Mouse (Mus musculus): ENCODE measurements around the gene Gm42791. TPM values are rescaled to one million over a fixed set of nuclear protein-coding genes. Genes with fewer than 3 reads are reported as not detected.

The Gm42791 gene
- polyA plus RNA-seq, 1 experiment from 2014 or later = 2.0 TPM

DNA sequence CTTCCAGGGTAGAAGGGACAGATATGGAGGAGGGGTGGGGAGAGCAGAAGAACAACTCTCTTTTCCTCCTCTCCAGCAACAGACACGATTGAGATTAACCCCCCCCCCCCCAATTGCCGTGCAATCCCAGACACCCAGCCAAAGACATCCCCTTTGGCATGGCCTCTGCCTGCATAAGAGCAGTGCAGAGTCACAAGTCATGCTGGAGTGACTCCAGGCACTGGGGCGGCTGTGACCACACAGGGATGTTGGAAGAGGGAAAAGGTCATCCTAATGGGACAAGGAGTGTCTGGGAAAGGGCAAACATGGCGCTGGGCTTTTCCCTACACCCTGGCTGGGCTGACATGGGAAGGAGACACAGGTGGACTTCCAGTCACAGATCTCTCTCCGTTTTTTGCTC, 41.8 kb downstream of the Gm42791 start:
- Histone ChIP-seq H3K27me3 (ENCODE audit: low read depth, poor library complexity, severe bottlenecking) (peaks cover under 1% of the 10 kb centered on the region; the same call in 1 of the 2 replicates), H3K36me3 (no peaks in the 10 kb centered on the region), H3K9me3 (replicated peaks) (no peaks in the 10 kb centered on the region), H3K4me1 (peaks cover 5% of the 10 kb centered on the region; the same call in 1 of the 2 replicates), H3K27ac (replicated peaks) (no peak overlapping the region), H3K4me3 (no peak overlapping the region)
- DNase-seq (ENCODE audit: low spot score) = no peak
- 83% methylated on average over 5 of the region's 5 CpGs for WGBS

DNA sequence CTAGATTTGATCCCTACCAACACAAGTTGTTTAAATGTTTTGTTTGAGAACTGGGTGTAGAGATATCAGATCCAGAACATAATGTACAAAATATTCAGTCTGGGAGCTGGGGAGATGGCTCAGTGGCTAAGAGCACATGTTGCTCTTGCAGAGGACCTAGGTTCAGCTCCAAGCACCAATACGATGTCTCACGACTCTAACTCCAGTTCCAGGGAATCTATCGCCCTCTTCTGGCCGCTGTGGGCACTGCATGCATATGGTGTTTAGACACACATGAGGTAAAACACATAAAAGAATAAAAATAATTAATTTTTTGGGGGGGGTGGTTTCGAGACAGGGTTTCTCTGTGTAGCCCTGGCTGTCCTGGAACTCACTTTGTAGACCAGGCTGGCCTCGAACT, 42.5 kb downstream of the Gm42791 start:
- peak; percentile 49 for DNase-seq (ENCODE audit: low spot score)
- Histone ChIP-seq H3K27ac (replicated peaks) (no peak overlapping the region), H3K36me3 (no peaks in the 10 kb centered on the region), H3K9me3 (replicated peaks) (no peaks in the 10 kb centered on the region), H3K27me3 (ENCODE audit: low read depth, poor library complexity, severe bottlenecking) (no peaks in the 10 kb centered on the region), H3K4me1 (peaks cover 5% of the 10 kb centered on the region; the same call in 1 of the 2 replicates), H3K4me3 (no peak overlapping the region)
- WGBS = 47% methylated on average over 6 of the region's 6 CpGs

DNA sequence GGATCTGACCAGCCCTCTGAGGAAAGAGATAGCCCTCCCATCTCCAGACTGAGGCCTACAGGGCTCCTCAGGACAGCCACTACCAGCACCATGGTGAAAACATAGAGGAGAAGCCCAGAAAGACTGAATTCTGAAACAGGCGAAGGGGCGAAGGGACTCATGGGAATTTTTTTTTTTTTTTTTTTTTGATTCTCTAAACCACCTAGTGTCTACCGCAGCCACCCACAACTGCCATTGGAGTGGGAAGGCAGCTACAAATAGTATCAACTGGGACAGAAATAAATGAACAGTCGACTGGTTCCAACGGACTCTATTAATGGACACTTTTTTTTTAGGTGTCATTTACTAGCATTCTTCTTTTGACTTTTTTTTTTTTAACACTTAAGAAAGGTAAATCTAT, 43.6 kb downstream of the Gm42791 start:
- WGBS = 90% methylated on average over 5 of the region's 5 CpGs
- no peak for DNase-seq (ENCODE audit: low spot score)
- H3K27ac ChIP-seq (replicated peaks) = no peak overlapping the region
- H3K27me3 ChIP-seq (ENCODE audit: low read depth, poor library complexity, severe bottlenecking) = no peaks in the 10 kb centered on the region
- no peaks in the 10 kb centered on the region for H3K9me3 ChIP-seq (replicated peaks)
- no peaks in the 10 kb centered on the region for H3K4me1 ChIP-seq
- no peaks in the 10 kb centered on the region for H3K36me3 ChIP-seq
- no peak overlapping the region for H3K4me3 ChIP-seq

DNA sequence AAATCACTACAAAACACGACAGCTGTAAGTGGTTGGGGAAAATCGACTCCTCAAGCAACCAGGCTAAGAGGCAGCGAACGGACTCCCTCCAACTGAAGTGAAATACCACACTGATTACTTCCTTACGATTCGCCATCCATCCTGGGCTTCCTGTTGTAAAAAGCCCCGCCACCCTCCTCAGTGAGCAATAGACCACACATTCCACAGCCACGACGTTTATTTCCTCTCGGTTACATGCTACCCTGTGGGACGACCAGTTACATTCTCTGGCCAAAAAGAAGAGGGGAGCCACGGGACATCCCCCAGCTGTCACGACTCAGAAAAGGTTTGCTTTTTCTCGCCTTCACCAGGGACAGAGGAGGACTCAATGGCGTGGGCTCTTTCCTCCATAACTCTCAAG, 44.9 kb downstream of the Gm42791 start:
- H3K36me3 ChIP-seq = no peaks in the 10 kb centered on the region
- DNase-seq (ENCODE audit: low spot score) = no peak
- no peaks in the 10 kb centered on the region for H3K9me3 ChIP-seq (replicated peaks)
- no peaks in the 10 kb centered on the region for H3K27me3 ChIP-seq (ENCODE audit: low read depth, poor library complexity, severe bottlenecking)
- H3K4me1 ChIP-seq = peaks cover 5% of the 10 kb centered on the region
- WGBS = 68% methylated on average over 15 of the region's 15 CpGs
- no peak overlapping the region for H3K27ac ChIP-seq (replicated peaks)
- H3K4me3 ChIP-seq = no peak overlapping the region

DNA sequence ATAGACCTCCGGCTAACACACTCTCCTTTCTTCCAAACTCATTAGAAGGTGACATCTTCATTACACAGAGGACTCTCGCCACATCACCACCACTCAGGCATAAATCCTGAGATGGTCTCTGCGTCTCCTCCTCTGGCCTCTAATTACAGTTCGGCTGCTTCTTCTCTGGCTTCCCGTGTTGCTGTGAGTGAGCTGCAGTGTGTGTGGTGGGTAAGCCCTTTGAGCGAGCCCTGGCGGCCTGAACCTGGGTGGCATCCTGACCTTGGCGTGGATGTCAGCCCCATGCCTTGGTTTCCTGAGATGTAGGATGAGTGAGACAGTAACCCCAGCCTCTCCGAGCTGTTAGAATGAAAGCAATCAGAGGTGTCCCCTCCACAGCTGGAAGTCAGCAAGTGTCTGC, 46.4 kb downstream of the Gm42791 start:
- no peaks in the 10 kb centered on the region for H3K36me3 ChIP-seq

DNA sequence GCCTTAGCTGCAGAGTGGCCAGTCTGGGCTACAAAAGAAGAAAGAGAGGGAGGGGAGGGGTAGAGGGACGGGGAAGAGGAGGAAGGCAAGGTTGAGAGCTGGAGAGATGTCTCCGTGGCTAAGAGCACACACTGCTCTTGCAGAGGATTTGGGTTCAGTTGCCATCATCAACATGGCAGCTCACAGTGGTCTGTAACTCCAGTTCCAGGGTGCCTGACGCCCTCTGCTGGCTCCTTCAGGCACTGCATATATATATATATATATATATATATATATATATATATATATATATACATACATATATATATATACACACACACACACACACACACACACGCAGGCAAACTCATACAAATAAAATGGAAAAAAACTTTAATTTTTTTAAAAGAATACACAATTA, 47.5 kb downstream of the Gm42791 start:
- WGBS = 73% methylated on average over 4 of the region's 4 CpGs
- no peak for DNase-seq (ENCODE audit: low spot score)
- 0 out of 2 replicates have a peak, but pooled peaks cover 4% of the 10 kb centered on the region for H3K9me3 ChIP-seq (replicated peaks)
- H3K27me3 ChIP-seq (ENCODE audit: low read depth, poor library complexity, severe bottlenecking) = no peaks in the 10 kb centered on the region
- no peak overlapping the region for H3K4me3 ChIP-seq
- no peak overlapping the region for H3K27ac ChIP-seq (replicated peaks)
- peaks cover 18% of the 10 kb centered on the region for H3K4me1 ChIP-seq
- no peaks in the 10 kb centered on the region for H3K36me3 ChIP-seq

More for the DNA sequence above, 46.4 kb downstream of the Gm42791 start:
- H3K27ac ChIP-seq (replicated peaks) = no peak overlapping the region
- no peak overlapping the region for H3K4me3 ChIP-seq
- 80% methylated on average over 9 of the region's 9 CpGs for WGBS
- H3K4me1 ChIP-seq = peaks cover 10% of the 10 kb centered on the region
- DNase-seq (ENCODE audit: low spot score) = no peak
- H3K27me3 ChIP-seq (ENCODE audit: low read depth, poor library complexity, severe bottlenecking) = no peaks in the 10 kb centered on the region
- H3K9me3 ChIP-seq (replicated peaks) = no peaks in the 10 kb centered on the region

DNA sequence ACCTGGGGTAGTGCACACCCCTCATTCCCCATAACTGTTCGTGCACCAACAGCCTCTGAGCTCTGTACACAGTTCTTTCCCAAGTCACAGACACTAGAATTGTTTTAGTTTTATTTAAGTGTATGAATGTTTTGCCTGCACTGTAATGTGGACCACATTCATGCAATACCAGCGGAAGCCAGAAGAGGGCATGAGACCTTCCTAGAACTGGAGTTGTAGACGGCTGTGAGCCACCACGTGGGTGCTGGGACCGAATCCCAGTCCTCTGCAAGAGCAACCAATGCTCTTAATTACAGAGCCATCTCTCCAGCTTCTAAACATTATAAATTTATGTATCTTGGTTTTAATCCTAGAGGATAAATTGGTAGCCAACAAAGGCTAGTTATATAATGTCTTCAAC, 48.2 kb downstream of the Gm42791 start:
- Histone ChIP-seq H3K4me1 (peaks cover 18% of the 10 kb centered on the region), H3K27ac (replicated peaks) (no peak overlapping the region), H3K36me3 (no peaks in the 10 kb centered on the region), H3K9me3 (replicated peaks) (0 out of 2 replicates have a peak, but pooled peaks cover 4% of the 10 kb centered on the region), H3K4me3 (no peak overlapping the region), H3K27me3 (ENCODE audit: low read depth, poor library complexity, severe bottlenecking) (no peaks in the 10 kb centered on the region)
- 79% methylated on average over 5 of the region's 5 CpGs for WGBS
- DNase-seq (ENCODE audit: low spot score) = no peak

DNA sequence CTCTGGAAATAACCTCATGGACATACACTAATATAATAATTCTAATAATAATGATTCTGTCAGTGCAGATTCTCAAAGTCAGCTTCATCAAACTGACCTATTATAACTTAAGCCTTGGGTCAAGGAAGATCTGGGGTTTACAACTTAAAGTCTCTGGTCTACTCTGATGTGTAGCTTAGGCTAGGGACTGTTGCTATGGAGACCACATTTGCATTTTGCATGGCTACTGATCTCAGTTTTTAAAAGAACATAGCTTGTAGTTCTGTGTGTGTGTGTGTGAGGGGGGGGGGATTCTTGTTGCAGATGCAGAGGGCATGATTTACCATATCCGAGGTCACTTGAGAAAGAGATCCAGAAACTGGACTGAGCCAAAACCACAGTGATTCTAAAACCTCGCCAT, 49.2 kb downstream of the Gm42791 start:
- no peaks in the 10 kb centered on the region for H3K27me3 ChIP-seq (ENCODE audit: low read depth, poor library complexity, severe bottlenecking)

DNA sequence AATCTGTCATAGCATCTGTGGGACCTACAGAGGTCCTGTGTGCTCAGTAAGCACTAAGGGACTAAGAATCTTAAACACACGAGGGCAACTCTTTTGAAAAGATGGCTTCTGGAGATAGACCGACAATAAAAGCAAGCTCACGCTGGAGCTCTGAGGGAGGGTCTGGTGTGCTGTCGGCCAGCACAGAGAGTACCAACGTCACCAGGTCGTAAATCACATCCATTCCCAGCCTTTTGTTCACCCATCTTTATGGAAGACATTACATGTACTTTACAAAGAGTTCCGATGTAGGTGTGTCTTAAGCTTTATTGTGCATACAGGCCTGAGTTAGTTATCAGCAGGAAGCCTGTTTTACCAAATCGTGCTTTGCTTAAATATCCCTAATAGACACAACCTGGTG, 50.9 kb downstream of the Gm42791 start:
- Histone ChIP-seq H3K27ac (replicated peaks) (peak overlapping the region; percentile 52), H3K27me3 (ENCODE audit: low read depth, poor library complexity, severe bottlenecking) (no peaks in the 10 kb centered on the region), H3K36me3 (no peaks in the 10 kb centered on the region), H3K4me1 (peaks cover 27% of the 10 kb centered on the region), H3K4me3 (no peak overlapping the region), H3K9me3 (replicated peaks) (0 out of 2 replicates have a peak, but pooled peaks cover 4% of the 10 kb centered on the region)
- DNase-seq (ENCODE audit: low spot score) = no peak
- WGBS = 81% methylated on average over 8 of the region's 8 CpGs

More for the DNA sequence above, 49.2 kb downstream of the Gm42791 start:
- Histone ChIP-seq H3K36me3 (no peaks in the 10 kb centered on the region), H3K9me3 (replicated peaks) (0 out of 2 replicates have a peak, but pooled peaks cover 4% of the 10 kb centered on the region), H3K27ac (replicated peaks) (no peak overlapping the region), H3K4me3 (no peak overlapping the region), H3K4me1 (peaks cover 18% of the 10 kb centered on the region)
- no peak for DNase-seq (ENCODE audit: low spot score)
- WGBS = 88% methylated on average over 2 of the region's 2 CpGs

DNA sequence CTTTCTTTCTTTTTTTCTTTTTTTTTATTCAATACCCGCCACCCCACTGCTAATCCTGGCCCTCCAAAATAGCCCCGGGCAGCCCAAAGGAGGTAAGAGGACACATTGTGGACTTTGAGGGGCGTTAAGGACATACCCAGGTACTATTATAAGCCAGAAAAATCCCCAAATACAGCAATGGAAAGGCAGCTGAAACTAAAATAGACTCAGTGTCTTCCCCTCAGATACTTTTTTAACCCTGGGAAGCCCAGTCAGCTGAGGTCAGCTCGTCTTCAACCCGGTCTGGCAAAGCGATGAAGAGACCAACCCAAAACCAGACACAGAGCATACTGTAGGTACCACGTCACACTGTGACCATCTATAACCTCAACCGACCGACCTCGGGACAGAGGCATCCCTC, 51.5 kb downstream of the Gm42791 start:
- 0 out of 2 replicates have a peak, but pooled peaks cover 4% of the 10 kb centered on the region for H3K9me3 ChIP-seq (replicated peaks)
- no peak overlapping the region for H3K4me3 ChIP-seq
- H3K4me1 ChIP-seq = peaks cover 27% of the 10 kb centered on the region
- no peaks in the 10 kb centered on the region for H3K36me3 ChIP-seq
- peak overlapping the region; percentile 52 for H3K27ac ChIP-seq (replicated peaks)
- 81% methylated on average over 10 of the region's 10 CpGs for WGBS
- no peaks in the 10 kb centered on the region for H3K27me3 ChIP-seq (ENCODE audit: low read depth, poor library complexity, severe bottlenecking)
- no peak for DNase-seq (ENCODE audit: low spot score)

DNA sequence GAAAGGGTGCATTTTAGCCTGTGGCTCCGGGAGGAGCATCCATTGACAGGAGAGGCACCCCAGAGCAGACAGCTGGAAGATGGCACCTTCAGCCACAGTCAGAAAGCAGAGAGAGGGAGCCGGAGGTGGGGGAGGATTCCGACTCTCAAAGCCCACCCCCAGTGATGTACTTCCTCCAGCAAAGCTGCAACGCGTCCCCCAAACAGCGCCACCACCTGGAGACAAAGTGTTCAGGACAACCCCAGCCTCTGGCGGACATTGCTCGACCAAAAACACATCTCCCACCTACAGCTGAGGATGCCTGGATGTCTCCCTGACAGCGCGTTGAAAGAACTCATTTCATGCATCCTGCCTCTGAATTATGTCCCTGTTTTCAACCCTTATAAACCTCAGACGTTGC, 52.0 kb downstream of the Gm42791 start:
- H3K4me3 ChIP-seq = no peak overlapping the region
- H3K4me1 ChIP-seq = peaks cover 27% of the 10 kb centered on the region
- 66% methylated on average over 11 of the region's 11 CpGs for WGBS
- 0 out of 2 replicates have a peak, but pooled peaks cover 4% of the 10 kb centered on the region for H3K9me3 ChIP-seq (replicated peaks)
- no peak for DNase-seq (ENCODE audit: low spot score)
- no peaks in the 10 kb centered on the region for H3K27me3 ChIP-seq (ENCODE audit: low read depth, poor library complexity, severe bottlenecking)
- 0 out of 2 replicates have a peak overlapping the region, but pooled peaks have one; percentile 4 for H3K27ac ChIP-seq (replicated peaks)
- H3K36me3 ChIP-seq = no peaks in the 10 kb centered on the region

DNA sequence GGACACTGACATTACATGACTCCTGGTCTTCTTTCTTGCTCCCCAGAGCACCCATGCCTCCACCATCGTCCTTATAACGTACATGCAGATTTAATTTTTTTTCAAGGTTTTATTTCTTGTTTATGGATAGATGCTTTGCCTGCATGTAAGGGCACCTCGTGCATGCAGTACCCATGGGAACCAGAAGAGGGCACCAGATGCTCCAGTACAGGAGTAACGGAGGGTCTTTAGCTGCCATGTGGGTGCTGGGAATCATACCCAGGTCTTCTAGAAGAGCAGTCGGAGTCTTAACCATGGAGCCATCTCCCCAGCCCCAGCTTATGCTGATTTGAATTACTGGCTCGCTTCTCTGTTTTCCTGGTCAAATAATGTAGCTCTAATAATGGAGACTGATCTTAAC, 52.6 kb downstream of the Gm42791 start:
- WGBS = 95% methylated on average over 6 of the region's 6 CpGs
- no peak for DNase-seq (ENCODE audit: low spot score)
- H3K36me3 ChIP-seq = no peaks in the 10 kb centered on the region
- H3K4me1 ChIP-seq = peaks cover 27% of the 10 kb centered on the region
- 0 out of 2 replicates have a peak, but pooled peaks cover 4% of the 10 kb centered on the region for H3K9me3 ChIP-seq (replicated peaks)
- H3K4me3 ChIP-seq = no peak overlapping the region
- H3K27me3 ChIP-seq (ENCODE audit: low read depth, poor library complexity, severe bottlenecking) = no peaks in the 10 kb centered on the region
- no peak overlapping the region for H3K27ac ChIP-seq (replicated peaks)

DNA sequence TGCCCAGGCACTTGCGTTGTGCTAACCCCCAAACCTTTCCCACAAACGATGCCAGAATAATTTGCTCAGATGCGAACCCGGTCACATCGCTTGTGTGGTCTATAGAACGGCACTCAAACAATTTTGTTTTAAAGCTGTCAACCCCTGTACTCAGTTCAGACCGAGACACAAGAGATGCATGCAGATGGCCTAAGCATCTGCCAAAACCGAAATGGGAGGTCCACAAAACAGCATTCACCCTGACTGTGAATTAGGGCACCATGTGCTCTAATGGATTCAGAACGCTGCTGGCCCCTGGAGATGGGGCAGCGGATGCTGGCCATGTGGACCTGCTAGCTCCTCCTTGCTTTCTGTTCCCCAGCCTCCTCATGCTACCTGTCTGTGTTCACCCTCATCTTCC, 53.1 kb downstream of the Gm42791 start:
- 95% methylated on average over 10 of the region's 10 CpGs for WGBS
- peaks cover 27% of the 10 kb centered on the region for H3K4me1 ChIP-seq
- no peak overlapping the region for H3K27ac ChIP-seq (replicated peaks)
- no peak overlapping the region for H3K4me3 ChIP-seq
- DNase-seq (ENCODE audit: low spot score) = no peak
- no peaks in the 10 kb centered on the region for H3K27me3 ChIP-seq (ENCODE audit: low read depth, poor library complexity, severe bottlenecking)
- 0 out of 2 replicates have a peak, but pooled peaks cover 4% of the 10 kb centered on the region for H3K9me3 ChIP-seq (replicated peaks)
- no peaks in the 10 kb centered on the region for H3K36me3 ChIP-seq
